Mouse (Mus musculus): ENCODE results near the gene Zfp418. TPM values are rescaled to one million over a fixed set of nuclear protein-coding genes. Genes with fewer than 3 reads are reported as not detected.

Gene Zfp418
- polyA plus RNA-seq (2012; rRNA removed): 0.25 and 0.39 TPM in 2 replicates

DNA sequence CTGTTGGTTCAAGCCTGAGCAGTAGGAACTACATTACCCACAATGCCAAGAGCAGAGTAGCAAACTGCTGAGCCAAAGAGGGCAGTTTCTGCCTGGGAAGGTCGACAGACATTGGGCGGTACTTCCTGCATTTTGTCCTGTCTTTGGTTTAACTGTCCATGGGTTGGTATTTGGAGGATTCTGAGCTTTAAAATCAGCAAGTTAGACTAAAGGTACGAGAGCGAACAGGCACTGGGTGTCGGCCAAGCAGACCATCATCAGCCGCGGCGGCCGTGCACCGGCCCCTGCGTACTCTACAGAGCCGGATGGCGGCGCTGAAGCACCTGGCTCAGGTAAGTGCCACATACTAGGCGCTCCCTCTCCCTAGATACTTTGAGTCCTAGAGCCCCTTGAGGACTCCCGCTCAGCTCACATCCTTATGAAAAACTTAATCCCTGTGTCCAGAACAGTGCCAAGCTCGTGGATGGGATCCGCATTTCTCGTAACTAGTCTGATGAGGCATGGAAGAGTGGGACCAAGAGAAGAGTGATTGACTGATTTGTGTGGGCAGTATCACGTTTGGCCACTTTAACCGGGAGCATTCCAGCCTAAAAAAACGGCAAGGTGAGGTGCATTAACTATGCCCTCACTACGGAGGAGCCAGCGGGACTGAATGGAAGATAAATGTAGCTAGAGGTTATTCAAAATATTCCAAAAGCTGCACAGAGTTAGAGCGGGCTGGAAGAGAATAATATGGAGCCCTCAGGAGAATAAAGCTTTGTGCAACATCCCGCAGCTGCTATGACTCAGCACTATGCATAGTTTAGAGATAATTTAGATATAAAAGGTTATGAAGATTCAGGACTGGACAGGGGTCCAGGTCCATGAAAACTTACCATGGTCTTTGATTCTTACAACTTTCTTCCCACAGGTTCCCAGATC lies at the start of gene Zfp418:
Gene Zfp418 (plus strand): TSS at position 104 of the 921 bp plus-strand sequence.

DNA sequence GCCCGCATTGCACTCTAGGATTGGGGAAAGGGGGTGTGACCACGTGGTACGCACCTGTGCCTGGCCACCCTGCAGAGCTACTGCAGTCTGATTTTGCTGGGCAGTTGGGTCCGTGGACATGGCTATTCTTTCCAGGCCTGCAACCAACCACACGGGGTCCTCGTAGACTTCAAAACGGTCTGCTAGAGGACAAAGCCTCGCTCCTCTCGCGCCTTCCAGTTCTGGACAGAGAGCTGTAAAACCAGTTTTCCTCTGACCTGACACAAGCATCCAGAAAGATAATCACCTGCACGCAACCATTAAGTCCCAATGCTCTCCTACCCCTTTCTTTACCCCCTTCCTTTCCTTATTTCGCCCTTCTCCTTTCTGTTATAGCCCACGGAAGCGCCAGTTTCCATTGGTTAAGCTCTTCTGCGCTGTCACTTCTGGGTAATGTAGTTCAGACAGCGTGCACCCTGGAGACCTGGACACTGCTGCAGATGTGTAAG lies 34.7 kb upstream of the Zfp418 start, which contains the start of gene Zfp773:
Gene Zfp773 (minus strand): TSS at position 377 of the 488 bp plus-strand sequence.

GRCm38 (mm10) chr7:7209313-7210151 lies 38.4 kb downstream of the Zfp418 start, which contains the start of gene Zfp772:
TSS of gene Zfp772 (minus strand) at chr7:7209998.

Other genes starting within 250 kb of the Zfp418 start
- not detected in 2 replicates for gene Aurkc, start 176.0 kb upstream of the Zfp418 start, polyA plus RNA-seq (2012; rRNA removed)
- gene Zfp954, start 49.8 kb upstream of the Zfp418 start, polyA plus RNA-seq (2012; rRNA removed): 3.5 and 3.6 TPM in 2 replicates
- 0.10 TPM in 2 replicates for gene Zfp773, start 34.6 kb upstream of the Zfp418 start, polyA plus RNA-seq (2012; rRNA removed)
- 0.98 and 1.1 TPM in 2 replicates for gene Zfp772, start 38.7 kb downstream of the Zfp418 start, polyA plus RNA-seq (2012; rRNA removed)
- gene Vmn2r29, start 76.0 kb downstream of the Zfp418 start, polyA plus RNA-seq (2012; rRNA removed): 0.37 and 0.38 TPM in 2 replicates
- gene Gm45844, start 107.0 kb downstream of the Zfp418 start, polyA plus RNA-seq (2012; rRNA removed): 0.35 and 0.47 TPM in 2 replicates
- gene Clcn4, start 129.5 kb downstream of the Zfp418 start, polyA plus RNA-seq (2012; rRNA removed): 6.0 and 7.0 TPM in 2 replicates
- not detected in 2 replicates for gene Vmn2r30, start 166.3 kb downstream of the Zfp418 start, polyA plus RNA-seq (2012; rRNA removed)
- not detected in 2 replicates for gene Gm45783, start 203.2 kb downstream of the Zfp418 start, polyA plus RNA-seq (2012; rRNA removed)
- not detected in 2 replicates for gene Vmn2r31, start 228.4 kb downstream of the Zfp418 start, polyA plus RNA-seq (2012; rRNA removed)

Data from liver, embryonic 14 days (tissue).